In genomic region chr5:123996695-123997094, GRCm38 (mm10) we compare ENCODE assay signal across 18 mouse cellular contexts. TPM values are rescaled to one million over a fixed set of nuclear protein-coding genes. Genes with fewer than 3 reads are reported as not detected.
DNase-seq lines count a peak whose midpoint lies in the region; ATAC-seq and TF ChIP-seq lines count a peak whose summit lies in the region.
"Had no signal": no experiment of that assay in that cellular context is flagged by ENCODE, and none has a peak within 500 bp of the region (broad histone marks: within the 10 kb centered on the region; RNA-seq: fewer than 3 reads in every experiment).

No protein-coding gene starts in this region.

- 88% methylated on average over 14 of the region's 14 CpGs for WGBS in heart, embryonic 10.5 days
- WGBS in bone marrow, adult 2 months = 83% methylated on average over 14 of the region's 14 CpGs

- no peaks in the 10 kb centered on the region for H3K9me3 ChIP-seq in heart, embryonic 10.5 days
- H3K9me3 ChIP-seq: embryonic facial prominence, embryonic 10.5 days; kidney, embryonic 15.5 days; midbrain, embryonic 12.5 days; neural tube, embryonic 12.5 days had no signal

- no peak for TF ChIP-seq CTCF in layer of hippocampus, adult 2 months (conservative IDR thresholded peaks at IDR 0.05)
- no peak for TF ChIP-seq CTCF in bone marrow, adult 2 months (IDR thresholded peaks at IDR 0.05; ENCODE audit: control insufficient read depth, insufficient read depth, low read length)

- DNase-seq in cerebellum, adult 9-11 months = peak; percentile 52
- no peak for DNase-seq in heart, embryonic 10.5 days (ENCODE audit: low spot score)
- no peak for DNase-seq in heart, adult 9 months (ENCODE audit: low spot score in 2 of 2)
- no peak for DNase-seq in layer of hippocampus, adult 2 months (ENCODE audit: low spot score in 2 of 2)
- DNase-seq in layer of hippocampus, postnatal 14 days (ENCODE audit: low spot score in 2 of 2) = no peak
- no peak for DNase-seq in adrenal gland, adult 8-10 months
- DNase-seq: adrenal gland, postnatal 25 days; gastrocnemius, postnatal 36 days; kidney, adult 11 months; liver, postnatal 0 days; spleen, adult 18-20 months had no signal

- ATAC-seq in cerebellum, adult (ENCODE audit: insufficient number of reproducible peaks, low FRiP score, low TSS enrichment) = no peak
- ATAC-seq: liver, postnatal 0 days; lung, postnatal 0 days had no signal

- H3K27ac ChIP-seq in heart, embryonic 10.5 days = peak overlapping the region; percentile 52
- peak overlapping the region; percentile 3; the same call in 1 of the 2 replicates for H3K27ac ChIP-seq in layer of hippocampus, adult 2 months
- no peak overlapping the region; the same call in 1 of the 2 replicates for H3K27ac ChIP-seq in bone marrow, adult 2 months (ENCODE audit: control insufficient read depth, insufficient read depth, low read depth, low read length, poor library complexity)
- H3K27ac ChIP-seq: embryonic facial prominence, embryonic 10.5 days; kidney, embryonic 15.5 days; midbrain, embryonic 12.5 days; neural tube, embryonic 12.5 days had no signal

- peaks cover 70% of the 10 kb centered on the region for H3K4me1 ChIP-seq in heart, embryonic 10.5 days
- no peaks in the 10 kb centered on the region for H3K4me1 ChIP-seq in bone marrow, adult 2 months (ENCODE audit: control insufficient read depth, insufficient read depth, low read length)

- H3K4me3 ChIP-seq in heart, embryonic 10.5 days = no peak overlapping the region
- no peak overlapping the region for H3K4me3 ChIP-seq in layer of hippocampus, adult 2 months
- no peak overlapping the region for H3K4me3 ChIP-seq in bone marrow, adult 2 months (replicated peaks; ENCODE audit: control insufficient read depth, low read depth, low read length)
- H3K4me3 ChIP-seq: embryonic facial prominence, embryonic 10.5 days; kidney, embryonic 15.5 days; midbrain, embryonic 12.5 days; neural tube, embryonic 12.5 days had no signal

- no peaks in the 10 kb centered on the region; the same call in 1 of the 2 replicates for H3K36me3 ChIP-seq in heart, embryonic 10.5 days
- H3K36me3 ChIP-seq: neural tube, embryonic 12.5 days had no signal

- TF ChIP-seq POLR2A in bone marrow, adult 2 months (IDR thresholded peaks at IDR 0.05; ENCODE audit: borderline replicate concordance, control insufficient read depth, low read depth, low read length) = 0 out of 2 replicates have a peak, but pooled peaks have one; percentile 28

- peaks cover 10% of the 10 kb centered on the region; the same call in 1 of the 2 replicates for H3K27me3 ChIP-seq in heart, embryonic 10.5 days (ENCODE audit: insufficient read depth, poor library complexity, severe bottlenecking)
- H3K27me3 ChIP-seq: kidney, embryonic 15.5 days had no signal

RNA-seq across cellular contexts. Expression of gene Hip1r, which starts 23.3 kb away (rescaled TPM):
- polyA plus RNA-seq in heart, embryonic 10.5 days (2016; fragmentation: Nextera tagmentation; extraction: Ambion mirVana) = 6.5 and 8.4 TPM in 2 replicates
- total RNA-seq in layer of hippocampus, adult 2 months (2021) = 10 to 100 TPM; 42.8 to 43.8 TPM
- 10 to 100 TPM; 61.2 to 63.8 TPM for total RNA-seq in layer of hippocampus, postnatal 14 days (2021)
- polyA plus RNA-seq in bone marrow, adult 2 months (2011; ENCODE audit: insufficient read depth, insufficient read length, low replicate concordance, missing spikeins) = 25.5 and 53.6 TPM in 2 replicates
- total RNA-seq in adrenal gland, adult 8-10 months (2022) = 10 to 100 TPM; 13.2 to 29.8 (median 22.8) TPM

RNA-seq across cellular contexts. Expression of gene Vps37b, which starts 35.4 kb away (rescaled TPM):
- 54.0 and 61.4 TPM in 2 replicates for polyA plus RNA-seq in heart, embryonic 10.5 days (2016; fragmentation: Nextera tagmentation; extraction: Ambion mirVana)
- 10 to 100 TPM; 36.8 to 42.2 TPM for total RNA-seq in layer of hippocampus, adult 2 months (2021)
- 10 to 100 TPM; 35.9 to 41.0 TPM for total RNA-seq in layer of hippocampus, postnatal 14 days (2021)
- polyA plus RNA-seq in bone marrow, adult 2 months (2011; ENCODE audit: insufficient read depth, insufficient read length, low replicate concordance, missing spikeins) = 11.3 and 26.1 TPM in 2 replicates
- 100 to 1,000 TPM in 1 of 4 experiments, 10 to 100 TPM in 3; 76.1 to 101 (median 91.9) TPM for total RNA-seq in adrenal gland, adult 8-10 months (2022)
